Mouse (Mus musculus): ENCODE data around the gene Dip2b. TPM values are rescaled to one million over a fixed set of nuclear protein-coding genes. Genes with fewer than 3 reads are reported as not detected.
A peak's percentile ranks its signal among the peaks of the same experiment; 100 is the strongest.

The Dip2b gene
- polyA plus RNA-seq, 1 experiment: 7.3 TPM

DNA sequence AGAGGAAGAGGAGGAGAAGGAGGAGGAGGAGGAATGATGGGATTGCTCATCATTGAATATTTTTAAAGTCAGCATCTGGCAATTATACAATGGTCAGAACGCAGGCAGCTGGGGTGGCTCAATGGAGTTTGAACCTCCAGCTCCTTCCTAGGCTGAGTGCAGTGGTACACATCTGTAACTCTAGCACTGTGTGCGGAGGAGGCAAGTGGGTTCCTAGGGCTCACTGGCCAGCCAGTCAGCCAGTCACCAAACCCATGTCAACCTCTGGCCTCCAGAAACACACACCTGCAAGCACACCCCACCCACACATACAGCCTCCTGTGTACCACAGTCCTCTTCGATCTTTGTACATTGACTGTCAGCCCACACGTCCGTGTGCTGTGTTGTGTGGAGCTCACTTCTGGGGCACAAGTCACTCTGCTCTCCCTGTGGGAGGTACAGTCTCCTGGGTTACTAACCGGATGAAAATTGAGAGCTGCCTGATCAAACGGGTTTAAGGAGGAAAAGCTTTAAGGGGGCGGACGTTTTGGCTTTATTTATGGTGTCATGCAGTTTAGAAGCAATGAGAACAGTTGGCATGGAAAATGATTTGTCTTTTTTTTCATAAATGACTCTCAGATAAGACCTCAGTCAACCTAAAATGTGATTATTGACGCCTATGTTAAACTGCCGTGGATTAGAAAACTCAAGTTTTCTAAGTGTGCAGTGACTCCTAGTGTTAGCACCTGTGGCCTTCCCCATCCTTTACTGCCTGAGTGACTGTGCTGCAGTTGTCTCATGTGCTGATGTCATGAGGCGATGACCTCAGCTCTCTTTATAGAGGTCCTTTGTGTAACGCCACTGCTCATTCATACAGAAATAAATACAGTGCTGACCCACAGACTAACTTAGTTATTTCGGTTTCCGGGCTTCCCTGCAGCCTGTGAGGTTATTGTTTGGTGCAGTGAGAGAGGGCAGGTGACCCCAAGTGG, 106.7 kb downstream of the Dip2b start:
- no peak overlapping the region for H3K4me2 ChIP-seq (ENCODE audit: low read depth)
- no peaks in the 10 kb centered on the region for H3K79me2 ChIP-seq (ENCODE audit: control insufficient read depth, insufficient read depth)
- H3K27me3 ChIP-seq (ENCODE audit: control insufficient read depth, insufficient read depth, insufficient read length): no peaks in the 10 kb centered on the region
- no peak overlapping the region for H3ac ChIP-seq (ENCODE audit: control insufficient read depth, insufficient read length)
- H3K4me3 ChIP-seq: no peak overlapping the region
- H3K36me3 ChIP-seq (ENCODE audit: control insufficient read depth, insufficient read depth): no peaks in the 10 kb centered on the region
- TF ChIP-seq CEBPB (IDR thresholded peaks at IDR 0.05; ENCODE audit: insufficient read depth, poor library complexity, severe bottlenecking) (no peak), MYOD1 (IDR thresholded peaks at IDR 0.05; ENCODE audit: control insufficient read depth in 1 of 3, insufficient read length in 2 of 3, low read depth in 2 of 3) (peak in 1 of 3 experiments; percentile 40), MYOG (IDR thresholded peaks at IDR 0.05; ENCODE audit: control insufficient read depth in 1 of 3, insufficient read depth in 1 of 3, insufficient read length in 2 of 3, low read depth in 2 of 3) (peak in 1 of 3 experiments; percentile 13)

- H3K4me3 ChIP-seq: no peak overlapping the region
- TF ChIP-seq CEBPB (IDR thresholded peaks at IDR 0.05; ENCODE audit: insufficient read depth, poor library complexity, severe bottlenecking) (no peak), MYOD1 (IDR thresholded peaks at IDR 0.05; ENCODE audit: control insufficient read depth in 1 of 3, insufficient read length in 2 of 3, low read depth in 2 of 3) (no peak), POLR2AphosphoS2 (IDR thresholded peaks at IDR 0.05; ENCODE audit: insufficient read length, low read depth) (no peak), MAX (IDR thresholded peaks at IDR 0.05; ENCODE audit: low read depth) (no peak), TCF3 (IDR thresholded peaks at IDR 0.05; ENCODE audit: insufficient read length, low read depth) (no peak), SRF (IDR thresholded peaks at IDR 0.05; ENCODE audit: control insufficient read depth, insufficient read length, low read depth) (no peak), E2F4 (IDR thresholded peaks at IDR 0.05; ENCODE audit: insufficient read depth) (no peak), REST (IDR thresholded peaks at IDR 0.05; ENCODE audit: insufficient read depth, insufficient read length) (no peak), POLR2A (IDR thresholded peaks at IDR 0.05; ENCODE audit: insufficient read length, low read depth) (no peak), MYOG (IDR thresholded peaks at IDR 0.05; ENCODE audit: control insufficient read depth in 1 of 3, insufficient read depth in 1 of 3, insufficient read length in 2 of 3, low read depth in 2 of 3) (no peak), USF1 (IDR thresholded peaks at IDR 0.05; ENCODE audit: low read depth) (no peak), TCF12 (IDR thresholded peaks at IDR 0.05; ENCODE audit: insufficient read depth, poor library complexity, severe bottlenecking) (no peak)
- no peak overlapping the region for H3K4me2 ChIP-seq (ENCODE audit: low read depth)
- no peak overlapping the region for H3ac ChIP-seq (ENCODE audit: control insufficient read depth, insufficient read length)
- no peaks in the 10 kb centered on the region for H3K79me2 ChIP-seq (ENCODE audit: control insufficient read depth, insufficient read depth)
- no peaks in the 10 kb centered on the region for H3K36me3 ChIP-seq (ENCODE audit: control insufficient read depth, insufficient read depth)
- no peaks in the 10 kb centered on the region for H3K27me3 ChIP-seq (ENCODE audit: control insufficient read depth, insufficient read depth, insufficient read length)
Observed at GRCm38 (mm10) chr15:100145917-100146316, 107.5 kb downstream of the Dip2b start.

GRCm38 (mm10) chr15:100150593-100150992, 112.1 kb downstream of the Dip2b start:
- no peaks in the 10 kb centered on the region for H3K79me2 ChIP-seq (ENCODE audit: control insufficient read depth, insufficient read depth)
- H3K4me3 ChIP-seq: no peak overlapping the region
- TF ChIP-seq REST (IDR thresholded peaks at IDR 0.05; ENCODE audit: insufficient read depth, insufficient read length) (no peak), TCF3 (IDR thresholded peaks at IDR 0.05; ENCODE audit: insufficient read length, low read depth) (no peak), USF1 (IDR thresholded peaks at IDR 0.05; ENCODE audit: low read depth) (no peak), MYOD1 (IDR thresholded peaks at IDR 0.05; ENCODE audit: control insufficient read depth in 1 of 3, insufficient read length in 2 of 3, low read depth in 2 of 3) (no peak), POLR2AphosphoS2 (IDR thresholded peaks at IDR 0.05; ENCODE audit: insufficient read length, low read depth) (no peak), MYOG (IDR thresholded peaks at IDR 0.05; ENCODE audit: control insufficient read depth in 1 of 3, insufficient read depth in 1 of 3, insufficient read length in 2 of 3, low read depth in 2 of 3) (no peak), CEBPB (IDR thresholded peaks at IDR 0.05; ENCODE audit: insufficient read depth, poor library complexity, severe bottlenecking) (no peak), TCF12 (IDR thresholded peaks at IDR 0.05; ENCODE audit: insufficient read depth, poor library complexity, severe bottlenecking) (no peak), SRF (IDR thresholded peaks at IDR 0.05; ENCODE audit: control insufficient read depth, insufficient read length, low read depth) (no peak), MAX (IDR thresholded peaks at IDR 0.05; ENCODE audit: low read depth) (no peak), E2F4 (IDR thresholded peaks at IDR 0.05; ENCODE audit: insufficient read depth) (no peak), POLR2A (IDR thresholded peaks at IDR 0.05; ENCODE audit: insufficient read length, low read depth) (no peak)
- H3ac ChIP-seq (ENCODE audit: control insufficient read depth, insufficient read length): no peak overlapping the region
- H3K4me2 ChIP-seq (ENCODE audit: low read depth): no peak overlapping the region
- H3K27me3 ChIP-seq (ENCODE audit: control insufficient read depth, insufficient read depth, insufficient read length): no peaks in the 10 kb centered on the region
- peaks cover 8% of the 10 kb centered on the region for H3K36me3 ChIP-seq (ENCODE audit: control insufficient read depth, insufficient read depth)

DNA sequence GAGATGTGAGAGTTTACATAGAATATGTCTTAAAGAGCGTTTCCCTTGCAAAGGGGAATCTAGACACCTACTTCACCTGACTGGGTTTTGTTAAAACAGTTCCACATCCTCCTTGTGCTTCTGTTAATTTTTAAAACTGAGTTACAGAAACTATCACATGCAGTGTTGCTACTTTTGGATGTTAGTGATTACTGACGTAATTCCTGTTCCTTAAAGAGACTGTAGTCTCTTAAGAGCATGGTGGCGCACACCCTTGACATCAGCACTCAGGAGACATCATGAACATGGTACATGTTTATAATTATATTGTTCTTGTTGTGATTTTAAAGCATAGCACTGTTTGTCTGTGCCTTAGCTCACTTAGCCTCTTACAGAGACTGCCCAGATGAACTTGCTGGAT, 113.9 kb downstream of the Dip2b start:
- H3K79me2 ChIP-seq (ENCODE audit: control insufficient read depth, insufficient read depth): no peaks in the 10 kb centered on the region
- no peaks in the 10 kb centered on the region for H3K27me3 ChIP-seq (ENCODE audit: control insufficient read depth, insufficient read depth, insufficient read length)
- no peak for TF ChIP-seq E2F4 (IDR thresholded peaks at IDR 0.05; ENCODE audit: insufficient read depth)
- no peak for TF ChIP-seq TCF3 (IDR thresholded peaks at IDR 0.05; ENCODE audit: insufficient read length, low read depth)
- TF ChIP-seq POLR2AphosphoS2 (IDR thresholded peaks at IDR 0.05; ENCODE audit: insufficient read length, low read depth): no peak
- no peak for TF ChIP-seq USF1 (IDR thresholded peaks at IDR 0.05; ENCODE audit: low read depth)
- TF ChIP-seq SRF (IDR thresholded peaks at IDR 0.05; ENCODE audit: control insufficient read depth, insufficient read length, low read depth): no peak
- TF ChIP-seq MYOG (IDR thresholded peaks at IDR 0.05; ENCODE audit: control insufficient read depth in 1 of 3, insufficient read depth in 1 of 3, insufficient read length in 2 of 3, low read depth in 2 of 3): no peak
- TF ChIP-seq TCF12 (IDR thresholded peaks at IDR 0.05; ENCODE audit: insufficient read depth, poor library complexity, severe bottlenecking): no peak
- no peak for TF ChIP-seq POLR2A (IDR thresholded peaks at IDR 0.05; ENCODE audit: insufficient read length, low read depth)
- no peak for TF ChIP-seq CEBPB (IDR thresholded peaks at IDR 0.05; ENCODE audit: insufficient read depth, poor library complexity, severe bottlenecking)
- no peak for TF ChIP-seq MAX (IDR thresholded peaks at IDR 0.05; ENCODE audit: low read depth)
- TF ChIP-seq MYOD1 (IDR thresholded peaks at IDR 0.05; ENCODE audit: control insufficient read depth in 1 of 3, insufficient read length in 2 of 3, low read depth in 2 of 3): no peak
- TF ChIP-seq REST (IDR thresholded peaks at IDR 0.05; ENCODE audit: insufficient read depth, insufficient read length): no peak
- H3K36me3 ChIP-seq (ENCODE audit: control insufficient read depth, insufficient read depth): peaks cover 8% of the 10 kb centered on the region
- no peak overlapping the region for H3ac ChIP-seq (ENCODE audit: control insufficient read depth, insufficient read length)
- no peak overlapping the region for H3K4me2 ChIP-seq (ENCODE audit: low read depth)
- H3K4me3 ChIP-seq: no peak overlapping the region

All from myocyte (in vitro differentiated cells).